Mouse (Mus musculus): Measurements from ENCODE around the gene Gm42957. TPM values are rescaled to one million over a fixed set of nuclear protein-coding genes. Genes with fewer than 3 reads are reported as not detected.

The Gm42957 gene
- polyA plus RNA-seq (2015; fragmentation: Nextera tagmentation; extraction: Ambion mirVana): 0.07 and 0.24 TPM in 2 replicates

GRCm38 (mm10) chr3:96634928-96635879 lies at the start of gene Gm42957, which contains the start of gene Pex11b:
Gm42957 (plus strand) TSS chr3:96635474.
Pex11b (plus strand) TSS chr3:96635376.
- Histone ChIP-seq H3K36me3 (ENCODE audit: control insufficient read depth, insufficient read depth, low read length) (peaks cover 17% of the 10 kb centered on the region), H3K27me3 (ENCODE audit: control insufficient read depth, insufficient read depth, low read depth, low read length) (no peaks in the 10 kb centered on the region), H3K9ac (ENCODE audit: low read depth, low read length) (peak within 1 kb of the TSS; percentile 98), H3K4me3 (ENCODE audit: low read depth, low read length) (peak within 1 kb of the TSS; percentile 95), H3K27ac (ENCODE audit: low read length) (peak within 1 kb of the TSS; percentile 89), H3K4me2 (ENCODE audit: low read length) (peak within 1 kb of the TSS; percentile 88), H3K9me3 (replicated peaks; ENCODE audit: control insufficient read depth, low read length, poor library complexity, severe bottlenecking) (no peaks in the 10 kb centered on the region), H3K4me1 (ENCODE audit: control insufficient read depth, insufficient read depth, low read length) (peaks cover 27% of the 10 kb centered on the region)
- 1% methylated on average over 58 of the region's 60 CpGs for WGBS
- peak; percentile 89 for ATAC-seq

GRCm38 (mm10) chr3:96590657-96591056 lies 44.6 kb upstream of the Gm42957 start:
- Histone ChIP-seq H3K27ac (ENCODE audit: low read length) (no peak overlapping the region), H3K9me3 (replicated peaks; ENCODE audit: control insufficient read depth, low read length, poor library complexity, severe bottlenecking) (no peaks in the 10 kb centered on the region), H3K4me1 (ENCODE audit: control insufficient read depth, insufficient read depth, low read length) (peaks cover 20% of the 10 kb centered on the region), H3K9ac (ENCODE audit: low read depth, low read length) (no peak overlapping the region), H3K36me3 (ENCODE audit: control insufficient read depth, insufficient read depth, low read length) (no peaks in the 10 kb centered on the region), H3K4me3 (ENCODE audit: low read depth, low read length) (no peak overlapping the region), H3K27me3 (ENCODE audit: control insufficient read depth, insufficient read depth, low read depth, low read length) (no peaks in the 10 kb centered on the region), H3K4me2 (ENCODE audit: low read length) (no peak overlapping the region)
- ATAC-seq: no peak
- WGBS: 83% methylated on average over 4 of the region's 4 CpGs

GRCm38 (mm10) chr3:96593374-96593773 lies 41.9 kb upstream of the Gm42957 start:
- peak overlapping the region; percentile 95 for H3K4me2 ChIP-seq (ENCODE audit: low read length)
- peaks cover 33% of the 10 kb centered on the region for H3K4me1 ChIP-seq (ENCODE audit: control insufficient read depth, insufficient read depth, low read length)
- WGBS: 1% methylated on average over 10 of the region's 10 CpGs
- peak overlapping the region; percentile 68 for H3K4me3 ChIP-seq (ENCODE audit: low read depth, low read length)
- no peaks in the 10 kb centered on the region for H3K27me3 ChIP-seq (ENCODE audit: control insufficient read depth, insufficient read depth, low read depth, low read length)
- peak overlapping the region; percentile 78 for H3K9ac ChIP-seq (ENCODE audit: low read depth, low read length)
- H3K36me3 ChIP-seq (ENCODE audit: control insufficient read depth, insufficient read depth, low read length): no peaks in the 10 kb centered on the region
- no peak for ATAC-seq
- peak overlapping the region; percentile 83 for H3K27ac ChIP-seq (ENCODE audit: low read length)
- no peaks in the 10 kb centered on the region for H3K9me3 ChIP-seq (replicated peaks; ENCODE audit: control insufficient read depth, low read length, poor library complexity, severe bottlenecking)

- Histone ChIP-seq H3K27me3 (ENCODE audit: control insufficient read depth, insufficient read depth, low read depth, low read length) (no peaks in the 10 kb centered on the region), H3K9ac (ENCODE audit: low read depth, low read length) (peak within 1 kb of the TSS; percentile 78), H3K36me3 (ENCODE audit: control insufficient read depth, insufficient read depth, low read length) (no peaks in the 10 kb centered on the region), H3K4me3 (ENCODE audit: low read depth, low read length) (peak within 1 kb of the TSS; percentile 68), H3K4me1 (ENCODE audit: control insufficient read depth, insufficient read depth, low read length) (peaks cover 39% of the 10 kb centered on the region), H3K4me2 (ENCODE audit: low read length) (peak within 1 kb of the TSS; percentile 95), H3K9me3 (replicated peaks; ENCODE audit: control insufficient read depth, low read length, poor library complexity, severe bottlenecking) (no peaks in the 10 kb centered on the region), H3K27ac (ENCODE audit: low read length) (peak within 1 kb of the TSS; percentile 83)
- ATAC-seq: peak; percentile 86
- WGBS: 0% methylated on average over 36 of the region's 38 CpGs
These were observed 41.3 kb upstream of the Gm42957 start, which contains the start of gene Polr3gl for GRCm38 (mm10) chr3:96593790-96594560. Polr3gl (minus strand) TSS chr3:96594181.

GRCm38 (mm10) chr3:96594851-96595250 lies 40.4 kb upstream of the Gm42957 start:
- Histone ChIP-seq H3K4me2 (ENCODE audit: low read length) (no peak overlapping the region), H3K27ac (ENCODE audit: low read length) (no peak overlapping the region), H3K36me3 (ENCODE audit: control insufficient read depth, insufficient read depth, low read length) (no peaks in the 10 kb centered on the region), H3K4me3 (ENCODE audit: low read depth, low read length) (no peak overlapping the region), H3K4me1 (ENCODE audit: control insufficient read depth, insufficient read depth, low read length) (peaks cover 42% of the 10 kb centered on the region), H3K27me3 (ENCODE audit: control insufficient read depth, insufficient read depth, low read depth, low read length) (no peaks in the 10 kb centered on the region), H3K9me3 (replicated peaks; ENCODE audit: control insufficient read depth, low read length, poor library complexity, severe bottlenecking) (no peaks in the 10 kb centered on the region), H3K9ac (ENCODE audit: low read depth, low read length) (no peak overlapping the region)
- whole genome bisulfite sequencing: 80% methylated on average over 5 of the region's 5 CpGs
- ATAC-seq: no peak

- Histone ChIP-seq H3K4me2 (ENCODE audit: low read length) (peak overlapping the region; percentile 85), H3K9ac (ENCODE audit: low read depth, low read length) (peak overlapping the region; percentile 85; the same call in 1 of the 2 replicates), H3K27ac (ENCODE audit: low read length) (peak overlapping the region; percentile 66), H3K36me3 (ENCODE audit: control insufficient read depth, insufficient read depth, low read length) (no peaks in the 10 kb centered on the region), H3K27me3 (ENCODE audit: control insufficient read depth, insufficient read depth, low read depth, low read length) (no peaks in the 10 kb centered on the region), H3K4me1 (ENCODE audit: control insufficient read depth, insufficient read depth, low read length) (peaks cover 47% of the 10 kb centered on the region), H3K4me3 (ENCODE audit: low read depth, low read length) (peak overlapping the region; percentile 57), H3K9me3 (replicated peaks; ENCODE audit: control insufficient read depth, low read length, poor library complexity, severe bottlenecking) (no peaks in the 10 kb centered on the region)
- no peak for ATAC-seq
- 25% methylated on average over 6 of the region's 6 CpGs for WGBS
These were observed 39.6 kb upstream of the Gm42957 start for GRCm38 (mm10) chr3:96595661-96596060.

GRCm38 (mm10) chr3:96596228-96596707 lies 39.0 kb upstream of the Gm42957 start, which contains the start of gene Ankrd34a:
Ankrd34a (plus strand) TSS chr3:96596636.
- H3K4me1 ChIP-seq (ENCODE audit: control insufficient read depth, insufficient read depth, low read length): peaks cover 47% of the 10 kb centered on the region
- H3K36me3 ChIP-seq (ENCODE audit: control insufficient read depth, insufficient read depth, low read length): no peaks in the 10 kb centered on the region
- no peaks in the 10 kb centered on the region for H3K27me3 ChIP-seq (ENCODE audit: control insufficient read depth, insufficient read depth, low read depth, low read length)
- H3K9ac ChIP-seq (ENCODE audit: low read depth, low read length): peak within 1 kb of the TSS; percentile 85
- under 1% methylated on average over 22 of the region's 23 CpGs for WGBS
- ATAC-seq: no peak
- H3K4me2 ChIP-seq (ENCODE audit: low read length): peak within 1 kb of the TSS; percentile 85
- no peaks in the 10 kb centered on the region for H3K9me3 ChIP-seq (replicated peaks; ENCODE audit: control insufficient read depth, low read length, poor library complexity, severe bottlenecking)
- peak within 1 kb of the TSS; percentile 57 for H3K4me3 ChIP-seq (ENCODE audit: low read depth, low read length)
- H3K27ac ChIP-seq (ENCODE audit: low read length): peak within 1 kb of the TSS; percentile 66

GRCm38 (mm10) chr3:96596855-96597254 lies 38.4 kb upstream of the Gm42957 start:
- Histone ChIP-seq H3K4me1 (ENCODE audit: control insufficient read depth, insufficient read depth, low read length) (peaks cover 49% of the 10 kb centered on the region), H3K4me2 (ENCODE audit: low read length) (peak overlapping the region; percentile 85), H3K9ac (ENCODE audit: low read depth, low read length) (peak overlapping the region; percentile 85), H3K4me3 (ENCODE audit: low read depth, low read length) (peak overlapping the region; percentile 57), H3K27ac (ENCODE audit: low read length) (peak overlapping the region; percentile 66), H3K36me3 (ENCODE audit: control insufficient read depth, insufficient read depth, low read length) (no peaks in the 10 kb centered on the region), H3K27me3 (ENCODE audit: control insufficient read depth, insufficient read depth, low read depth, low read length) (no peaks in the 10 kb centered on the region), H3K9me3 (replicated peaks; ENCODE audit: control insufficient read depth, low read length, poor library complexity, severe bottlenecking) (no peaks in the 10 kb centered on the region)
- no peak for ATAC-seq
- WGBS: 0% methylated on average over 8 of the region's 12 CpGs
